Mouse (Mus musculus) urinary bladder, adult 18-20 months (tissue): ENCODE measurements around the gene Ccdc182.

Experiments used
- DNase-seq, 2 experiments: peaks; one replicate each; pipeline ENCODE4 v3.0.0; 2022; ENCODE audit warnings: low spot score in 2 of 2, mixed read lengths in 2 of 2

Ccdc182 gene

GRCm38 (mm10) chr11:88280426-88280836, 13.4 kb upstream of the Ccdc182 start:
- DNase-seq = no peak

GRCm38 (mm10) chr11:88281428-88282119, 12.3 kb upstream of the Ccdc182 start:
- DNase-seq = no peak

GRCm38 (mm10) chr11:88282516-88282915, 11.3 kb upstream of the Ccdc182 start:
- DNase-seq = no peak

- no peak for DNase-seq
Measured at GRCm38 (mm10) chr11:88286019-88286418, 7.8 kb upstream of the Ccdc182 start.

GRCm38 (mm10) chr11:88288400-88288799, 5.5 kb upstream of the Ccdc182 start:
- DNase-seq = no peak

GRCm38 (mm10) chr11:88288805-88289340, 5.0 kb upstream of the Ccdc182 start:
- no peak for DNase-seq

- no peak for DNase-seq
Measured at GRCm38 (mm10) chr11:88291245-88291644, 2.6 kb upstream of the Ccdc182 start.

- DNase-seq = no peak
Measured at GRCm38 (mm10) chr11:88291688-88292087, 2.2 kb upstream of the Ccdc182 start.

- no peak for DNase-seq
Measured at GRCm38 (mm10) chr11:88294394-88294710, 494 bp downstream of the Ccdc182 start.

GRCm38 (mm10) chr11:88295298-88295697, 1.4 kb downstream of the Ccdc182 start:
- DNase-seq = no peak

GRCm38 (mm10) chr11:88297526-88297925, 3.7 kb downstream of the Ccdc182 start:
- DNase-seq = no peak

GRCm38 (mm10) chr11:88299345-88299744, 5.5 kb downstream of the Ccdc182 start:
- no peak for DNase-seq

GRCm38 (mm10) chr11:88301619-88302018, 7.8 kb downstream of the Ccdc182 start:
- no peak for DNase-seq

GRCm38 (mm10) chr11:88305759-88306158, 11.9 kb downstream of the Ccdc182 start:
- DNase-seq = no peak

- no peak for DNase-seq
Measured at GRCm38 (mm10) chr11:88307616-88308543, 14.0 kb downstream of the Ccdc182 start.

GRCm38 (mm10) chr11:88309059-88309700, 15.3 kb downstream of the Ccdc182 start:
- DNase-seq = no peak

- DNase-seq = no peak
Measured at GRCm38 (mm10) chr11:88310773-88311172, 16.9 kb downstream of the Ccdc182 start.

GRCm38 (mm10) chr11:88311606-88312005, 17.7 kb downstream of the Ccdc182 start:
- DNase-seq = no peak

GRCm38 (mm10) chr11:88313512-88313911, 19.7 kb downstream of the Ccdc182 start:
- DNase-seq = no peak

GRCm38 (mm10) chr11:88314471-88314870, 20.6 kb downstream of the Ccdc182 start:
- DNase-seq = no peak

- no peak for DNase-seq
Measured at GRCm38 (mm10) chr11:88315393-88315792, 21.5 kb downstream of the Ccdc182 start.

GRCm38 (mm10) chr11:88318850-88319249, 25.0 kb downstream of the Ccdc182 start:
- DNase-seq = no peak
